Mouse (Mus musculus): ENCODE measurements around the gene Fgd5. TPM values are rescaled to one million over a fixed set of nuclear protein-coding genes. Genes with fewer than 3 reads are reported as not detected.
"Not testable (repeated sequence)": the region's sequence is repeated elsewhere in the genome, so short reads cannot be mapped to it uniquely, and the experiment has no call there.

Gene Fgd5
- polyA plus RNA-seq, 1 experiment from 2014 or later: 11.6 TPM

- no peaks in the 10 kb centered on the region for H3K36me3 ChIP-seq
- WGBS: 28% methylated on average over 16 of the region's 16 CpGs
- no peak overlapping the region for H3K9ac ChIP-seq
- H3K27ac ChIP-seq: no peak overlapping the region
- no peak for ATAC-seq (replicated peaks; ENCODE audit: insufficient number of reproducible peaks, insufficient read depth, low FRiP score, low read depth)
- no peak overlapping the region for H3K4me3 ChIP-seq
- H3K4me1 ChIP-seq (replicated peaks): peaks cover 3% of the 10 kb centered on the region
- no peaks in the 10 kb centered on the region for H3K9me3 ChIP-seq (replicated peaks)
- no peaks in the 10 kb centered on the region; the same call in 1 of the 2 replicates for H3K27me3 ChIP-seq
- H3K4me2 ChIP-seq: no peak overlapping the region
Measured at GRCm38 (mm10) chr6:92067146-92067790, 88.6 kb downstream of the Fgd5 start.

DNA sequence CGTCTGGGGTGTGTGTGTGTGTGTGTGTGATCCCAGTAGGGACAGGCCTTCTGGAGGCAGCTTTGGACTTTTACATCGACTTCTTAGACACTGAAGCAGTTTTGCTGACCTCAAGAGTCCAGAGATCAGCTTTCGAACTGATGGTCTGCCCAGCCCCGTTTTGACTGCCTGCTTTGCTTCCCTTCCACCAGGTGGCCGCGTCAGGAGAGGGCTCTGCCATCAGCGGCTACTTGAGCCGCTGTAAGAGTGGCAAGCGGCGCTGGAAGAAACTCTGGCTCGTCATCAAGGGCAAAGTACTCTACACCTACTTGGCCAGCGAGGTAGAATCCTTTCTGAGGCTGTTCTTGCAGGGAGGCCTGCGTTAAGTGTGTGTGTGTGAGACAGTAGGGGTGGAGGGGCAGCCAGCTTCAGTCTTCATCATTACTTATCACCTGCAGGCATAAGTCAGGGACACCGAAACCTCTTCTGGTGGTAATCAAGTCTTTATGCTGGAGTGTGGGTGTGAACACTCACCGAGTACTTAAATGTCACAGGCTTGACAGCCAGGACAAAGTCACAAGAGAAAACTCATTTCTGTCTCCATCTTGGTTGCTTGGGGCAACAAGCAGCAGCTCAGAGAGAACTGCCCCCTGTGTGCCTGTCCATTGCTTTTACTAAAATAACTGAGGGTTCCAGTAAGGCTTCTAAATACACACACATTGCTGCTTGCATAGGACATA lies 92.6 kb downstream of the Fgd5 start:
- Histone ChIP-seq H3K4me1 (replicated peaks) (peaks cover 3% of the 10 kb centered on the region; the same call in 1 of the 2 replicates), H3K4me2 (no peak overlapping the region), H3K27me3 (no peaks in the 10 kb centered on the region; the same call in 1 of the 2 replicates), H3K36me3 (no peaks in the 10 kb centered on the region), H3K9me3 (replicated peaks) (no peaks in the 10 kb centered on the region), H3K9ac (no peak overlapping the region), H3K27ac (no peak overlapping the region), H3K4me3 (no peak overlapping the region)
- ATAC-seq (replicated peaks; ENCODE audit: insufficient number of reproducible peaks, insufficient read depth, low FRiP score, low read depth): no peak
- 38% methylated on average over 15 of the region's 15 CpGs for WGBS

DNA sequence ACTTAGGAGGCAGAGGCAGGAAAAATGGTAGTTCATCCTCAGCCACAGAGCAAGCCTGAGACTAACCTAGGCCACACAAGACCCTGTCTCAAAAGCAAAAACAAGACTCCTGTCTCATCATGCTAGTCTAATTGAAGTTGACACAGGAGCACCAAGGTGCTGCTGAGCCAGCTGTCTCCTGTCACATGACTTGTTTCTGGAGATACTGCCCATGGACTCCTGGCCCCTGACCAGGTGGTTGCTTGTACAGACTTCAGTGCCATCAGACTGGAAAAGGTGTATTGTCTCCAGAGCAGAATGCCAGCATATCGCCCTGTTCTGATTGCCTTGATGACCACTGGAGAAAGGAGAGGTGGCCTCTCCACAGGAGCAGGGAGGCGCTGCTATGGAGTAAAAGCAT lies 102.1 kb downstream of the Fgd5 start:
- no peak overlapping the region for H3K27ac ChIP-seq
- no peak for ATAC-seq (replicated peaks; ENCODE audit: insufficient number of reproducible peaks, insufficient read depth, low FRiP score, low read depth)
- H3K4me1 ChIP-seq (replicated peaks): no peaks in the 10 kb centered on the region
- 86% methylated on average over 2 of the region's 2 CpGs for WGBS
- H3K27me3 ChIP-seq: no peaks in the 10 kb centered on the region
- H3K9me3 ChIP-seq (replicated peaks): no peaks in the 10 kb centered on the region
- no peaks in the 10 kb centered on the region for H3K36me3 ChIP-seq
- no peak overlapping the region for H3K4me3 ChIP-seq
- H3K9ac ChIP-seq: no peak overlapping the region
- H3K4me2 ChIP-seq: no peak overlapping the region

GRCm38 (mm10) chr6:92082756-92083155 lies 104.1 kb downstream of the Fgd5 start:
- Histone ChIP-seq H3K4me3 (no peak overlapping the region), H3K9me3 (replicated peaks) (no peaks in the 10 kb centered on the region), H3K4me2 (no peak overlapping the region), H3K27me3 (no peaks in the 10 kb centered on the region), H3K36me3 (no peaks in the 10 kb centered on the region), H3K4me1 (replicated peaks) (no peaks in the 10 kb centered on the region), H3K9ac (no peak overlapping the region), H3K27ac (no peak overlapping the region)
- 76% methylated on average over 4 of the region's 4 CpGs for WGBS
- ATAC-seq (replicated peaks; ENCODE audit: insufficient number of reproducible peaks, insufficient read depth, low FRiP score, low read depth): no peak

- H3K36me3 ChIP-seq: no peaks in the 10 kb centered on the region
- H3K9ac ChIP-seq: no peak overlapping the region
- peaks cover under 1% of the 10 kb centered on the region; the same call in 1 of the 2 replicates for H3K4me1 ChIP-seq (replicated peaks)
- no peak overlapping the region for H3K4me3 ChIP-seq
- H3K27me3 ChIP-seq: no peaks in the 10 kb centered on the region
- 77% methylated on average over 3 of the region's 3 CpGs for WGBS
- H3K9me3 ChIP-seq (replicated peaks): no peaks in the 10 kb centered on the region
- ATAC-seq (replicated peaks; ENCODE audit: insufficient number of reproducible peaks, insufficient read depth, low FRiP score, low read depth): no peak
- no peak overlapping the region for H3K4me2 ChIP-seq
- no peak overlapping the region for H3K27ac ChIP-seq
Measured at GRCm38 (mm10) chr6:92084932-92085331, 106.3 kb downstream of the Fgd5 start.

DNA sequence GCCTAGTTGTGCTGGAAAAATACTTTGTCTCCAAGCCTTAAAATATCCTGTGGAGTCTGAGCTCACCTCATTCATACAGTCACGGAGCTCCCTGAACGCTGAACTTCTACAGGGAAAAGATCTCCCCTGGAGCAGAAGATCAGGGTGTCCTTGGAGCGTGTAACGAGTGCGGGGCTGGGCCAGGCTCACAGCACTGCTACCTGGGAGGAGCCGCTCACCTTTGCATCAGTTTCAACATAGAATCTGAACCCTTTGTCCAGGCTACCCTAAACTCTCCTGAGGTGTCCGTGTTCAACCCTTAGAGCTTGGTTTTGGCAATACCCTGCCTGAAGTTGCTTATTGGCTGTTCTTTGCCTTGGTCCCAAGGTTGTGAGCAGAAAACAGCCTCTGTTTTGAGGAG lies 110.5 kb downstream of the Fgd5 start:
- H3K4me1 ChIP-seq (replicated peaks): peaks cover 20% of the 10 kb centered on the region
- H3K9me3 ChIP-seq (replicated peaks); H3K27ac ChIP-seq; H3K9ac ChIP-seq; H3K4me3 ChIP-seq; H3K27me3 ChIP-seq; ATAC-seq (replicated peaks; ENCODE audit: insufficient number of reproducible peaks, insufficient read depth, low FRiP score, low read depth); H3K36me3 ChIP-seq; H3K4me2 ChIP-seq: not testable (repeated sequence)
- WGBS: 88% methylated on average over 7 of the region's 7 CpGs

GRCm38 (mm10) chr6:92089982-92090381 lies 111.3 kb downstream of the Fgd5 start:
- no peaks in the 10 kb centered on the region for H3K27me3 ChIP-seq
- WGBS: 94% methylated on average over 4 of the region's 4 CpGs
- no peaks in the 10 kb centered on the region for H3K36me3 ChIP-seq
- peak overlapping the region; percentile 68 for H3K4me2 ChIP-seq
- peaks cover 27% of the 10 kb centered on the region for H3K4me1 ChIP-seq (replicated peaks)
- H3K4me3 ChIP-seq: no peak overlapping the region
- no peaks in the 10 kb centered on the region for H3K9me3 ChIP-seq (replicated peaks)
- H3K27ac ChIP-seq: no peak overlapping the region
- ATAC-seq (replicated peaks; ENCODE audit: insufficient number of reproducible peaks, insufficient read depth, low FRiP score, low read depth): no peak
- H3K9ac ChIP-seq: no peak overlapping the region

- Histone ChIP-seq H3K4me2 (peak overlapping the region; percentile 68), H3K9ac (peak overlapping the region; percentile 99), H3K9me3 (replicated peaks) (no peaks in the 10 kb centered on the region), H3K27me3 (no peaks in the 10 kb centered on the region), H3K4me3 (peak overlapping the region; percentile 98), H3K27ac (peak overlapping the region; percentile 100), H3K4me1 (replicated peaks) (peaks cover 31% of the 10 kb centered on the region), H3K36me3 (no peaks in the 10 kb centered on the region)
- 1% methylated on average over 4 of the region's 4 CpGs for WGBS
- no peak for ATAC-seq (replicated peaks; ENCODE audit: insufficient number of reproducible peaks, insufficient read depth, low FRiP score, low read depth)
Measured at GRCm38 (mm10) chr6:92090497-92090896, 111.8 kb downstream of the Fgd5 start.

DNA sequence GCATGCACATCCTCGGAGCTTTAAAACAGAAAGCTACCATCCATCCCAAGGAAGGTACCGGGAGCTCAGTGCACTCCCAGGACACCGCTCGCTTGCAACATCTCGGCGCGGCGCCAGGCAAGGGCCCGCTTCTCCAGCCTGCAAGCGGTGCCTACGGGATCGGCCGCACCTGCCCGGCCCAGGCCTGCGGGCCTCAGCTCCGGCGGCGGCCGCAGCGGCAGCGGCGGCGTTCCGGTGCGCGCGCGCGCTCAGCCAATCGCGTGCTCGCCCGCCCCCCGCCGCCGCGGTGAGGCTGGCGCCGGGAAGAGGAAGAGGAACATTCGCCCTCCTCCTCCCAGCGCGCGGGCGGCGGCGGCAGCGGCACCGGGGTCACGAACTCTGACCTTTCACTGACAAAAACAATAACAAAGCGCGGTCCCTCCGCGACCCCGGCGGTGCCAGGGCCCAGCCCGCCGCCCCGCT lies 112.5 kb downstream of the Fgd5 start, which contains the start of gene Nr2c2:
Gene Nr2c2, plus strand, starts transcription at position 261 of the 462 bp plus-strand sequence.
- Histone ChIP-seq H3K27ac (peak within 1 kb of the TSS; percentile 100), H3K9ac (peak within 1 kb of the TSS; percentile 99), H3K9me3 (replicated peaks) (no peaks in the 10 kb centered on the region), H3K27me3 (no peaks in the 10 kb centered on the region), H3K36me3 (no peaks in the 10 kb centered on the region), H3K4me2 (peak within 1 kb of the TSS; percentile 68), H3K4me1 (replicated peaks) (peaks cover 31% of the 10 kb centered on the region), H3K4me3 (peak within 1 kb of the TSS; percentile 98)
- under 1% methylated on average over 42 of the region's 58 CpGs for WGBS
- ATAC-seq (replicated peaks; ENCODE audit: insufficient number of reproducible peaks, insufficient read depth, low FRiP score, low read depth): peak; percentile 65

GRCm38 (mm10) chr6:92091767-92092489 lies 113.2 kb downstream of the Fgd5 start:
- H3K9ac ChIP-seq: peak overlapping the region; percentile 99
- H3K4me1 ChIP-seq (replicated peaks): peaks cover 31% of the 10 kb centered on the region
- peak overlapping the region; percentile 100 for H3K27ac ChIP-seq
- H3K27me3 ChIP-seq: no peaks in the 10 kb centered on the region
- peak overlapping the region; percentile 98 for H3K4me3 ChIP-seq
- no peaks in the 10 kb centered on the region for H3K36me3 ChIP-seq
- H3K9me3 ChIP-seq (replicated peaks): no peaks in the 10 kb centered on the region
- ATAC-seq (replicated peaks; ENCODE audit: insufficient number of reproducible peaks, insufficient read depth, low FRiP score, low read depth): peak; percentile 99
- H3K4me2 ChIP-seq: peak overlapping the region; percentile 68
- WGBS: under 1% methylated on average over 63 of the region's 81 CpGs

DNA sequence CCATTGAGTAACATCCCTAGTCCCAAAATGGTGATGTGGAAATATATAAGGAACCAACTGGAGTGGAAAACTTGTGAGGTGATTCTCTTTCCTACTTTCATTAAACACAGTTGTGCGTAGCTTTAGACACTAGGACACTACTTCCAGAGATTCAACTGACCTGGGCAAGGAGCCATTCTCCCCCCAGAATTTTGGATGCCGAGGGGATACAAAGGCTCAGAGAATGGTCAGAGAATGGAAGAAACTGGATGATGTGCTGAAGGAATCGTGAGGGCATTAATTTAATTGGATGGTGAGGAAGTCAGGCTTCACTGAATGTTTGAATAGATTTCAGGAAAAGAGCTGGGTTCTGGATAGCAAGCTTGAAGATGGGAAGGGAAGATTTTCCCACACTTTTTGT lies 114.1 kb downstream of the Fgd5 start:
- Histone ChIP-seq H3K9me3 (replicated peaks) (no peaks in the 10 kb centered on the region), H3K4me2 (peak overlapping the region; percentile 68), H3K4me1 (replicated peaks) (peaks cover 31% of the 10 kb centered on the region), H3K36me3 (no peaks in the 10 kb centered on the region), H3K27ac (peak overlapping the region; percentile 100), H3K27me3 (no peaks in the 10 kb centered on the region), H3K9ac (peak overlapping the region; percentile 76), H3K4me3 (peak overlapping the region; percentile 98)
- 30% methylated on average over 3 of the region's 3 CpGs for WGBS
- no peak for ATAC-seq (replicated peaks; ENCODE audit: insufficient number of reproducible peaks, insufficient read depth, low FRiP score, low read depth)
